Comparison of ENCODE assay signal across 25 mouse cellular contexts in genomic region chr5:53135984-53136383, GRCm38 (mm10).
"Had no signal": no experiment of that assay in that cellular context is flagged by ENCODE, and none has a peak within 500 bp of the region (broad histone marks: within the 10 kb centered on the region; RNA-seq: fewer than 3 reads in every experiment).

No protein-coding gene starts in this region.

- H3K27ac ChIP-seq: gastrocnemius, adult 2 months; heart, embryonic 10.5 days; hindbrain, embryonic 10.5 days; hindbrain, embryonic 12.5 days; hindbrain, embryonic 15.5 days; hindbrain, postnatal 0 days; kidney, embryonic 15.5 days; kidney, postnatal 0 days; limb, embryonic 13.5 days; limb, embryonic 15.5 days had no signal

- H3K4me1 ChIP-seq: kidney, embryonic 15.5 days; limb, embryonic 13.5 days; limb, embryonic 15.5 days had no signal

- H3K9me3 ChIP-seq: heart, embryonic 10.5 days; hindbrain, embryonic 10.5 days; hindbrain, embryonic 12.5 days; hindbrain, embryonic 15.5 days; kidney, embryonic 15.5 days; limb, embryonic 13.5 days; limb, embryonic 15.5 days had no signal

- H3K4me2 ChIP-seq: heart, embryonic 12.5 days; hindbrain, embryonic 12.5 days; hindbrain, embryonic 15.5 days; kidney, embryonic 15.5 days; limb, embryonic 13.5 days; limb, embryonic 15.5 days had no signal

- H3K9ac ChIP-seq: heart, embryonic 12.5 days; hindbrain, embryonic 12.5 days; hindbrain, embryonic 15.5 days; kidney, embryonic 15.5 days; limb, embryonic 13.5 days; limb, embryonic 15.5 days had no signal

- H3K27me3 ChIP-seq: heart, embryonic 12.5 days; hindbrain, embryonic 12.5 days; hindbrain, embryonic 15.5 days; kidney, embryonic 15.5 days; limb, embryonic 13.5 days; limb, embryonic 15.5 days had no signal

- H3K36me3 ChIP-seq: heart, embryonic 10.5 days; heart, embryonic 12.5 days; hindbrain, embryonic 10.5 days; hindbrain, embryonic 12.5 days; hindbrain, embryonic 15.5 days; limb, embryonic 13.5 days; limb, embryonic 15.5 days had no signal

- ATAC-seq: hindbrain, postnatal 0 days; intestine, embryonic 16.5 days had no signal

- H3K4me3 ChIP-seq: gastrocnemius, adult 2 months; heart, embryonic 10.5 days; heart, embryonic 12.5 days; hindbrain, embryonic 10.5 days; hindbrain, embryonic 12.5 days; hindbrain, embryonic 15.5 days; kidney, embryonic 15.5 days; limb, embryonic 13.5 days; limb, embryonic 15.5 days had no signal

- DNase-seq: gastrocnemius, adult 2 months; gastrocnemius, postnatal 10 days; gastrocnemius, postnatal 25 days; heart, adult 18-20 months; heart, postnatal 10 days; heart, postnatal 4 days; kidney, adult 11 months; kidney, adult 2 months; kidney, adult 9 months; kidney, postnatal 14 days; kidney, postnatal 36 days; layer of hippocampus, adult 9-11 months; layer of hippocampus, postnatal 36 days; left cerebral cortex, postnatal 4 days had no signal
